ENCODE assay signal across 8 mouse cellular contexts in the genomic region with DNA sequence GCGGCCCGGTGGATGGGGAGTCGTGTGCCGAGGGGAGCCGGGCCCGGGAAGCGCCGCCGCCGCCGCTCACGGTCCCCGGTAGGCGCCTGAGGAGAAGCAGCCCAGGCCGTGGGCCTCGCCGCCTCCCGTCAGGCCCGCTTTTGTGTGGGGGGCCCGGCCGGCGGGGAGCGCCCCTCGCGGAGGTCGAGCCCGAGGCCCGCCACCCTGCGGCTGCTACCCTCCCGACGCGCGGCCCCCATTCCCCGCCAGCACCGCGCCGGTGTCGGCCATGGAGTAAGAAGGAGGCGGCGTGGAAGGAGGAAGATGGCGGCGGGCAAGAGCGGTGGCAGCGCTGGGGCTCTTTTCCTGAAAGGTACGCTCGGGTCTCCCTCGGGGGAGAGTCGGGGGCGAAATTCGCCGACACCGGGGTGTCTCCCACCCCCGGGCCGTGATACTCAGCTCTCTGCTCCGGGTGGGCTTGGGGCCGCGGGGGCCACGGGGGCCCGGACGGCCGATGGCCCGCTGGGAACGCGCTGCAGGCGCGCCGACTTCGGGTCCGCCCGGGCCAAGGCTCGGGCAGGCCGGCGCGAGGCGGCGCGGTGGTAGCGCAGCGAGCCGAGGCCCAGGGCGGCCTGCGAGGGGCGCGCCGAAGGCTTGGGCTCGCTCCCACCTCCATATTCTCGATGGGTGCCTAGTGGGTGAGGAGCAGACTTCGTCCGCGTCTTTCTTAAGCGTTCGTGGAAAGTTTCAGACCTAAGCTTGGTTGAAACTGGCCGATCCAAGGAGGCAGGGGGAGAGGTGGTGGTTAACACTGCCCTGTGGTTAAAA. TPM values are rescaled to one million over a fixed set of nuclear protein-coding genes. Genes with fewer than 3 reads are reported as not detected.
DNase-seq lines count a peak whose midpoint lies in the region; ATAC-seq lines count a peak whose summit lies in the region.

No protein-coding gene starts in this region.

- H3K27me3 ChIP-seq in hindbrain, embryonic 12.5 days: no peaks in the 10 kb centered on the region

- H3K36me3 ChIP-seq in hindbrain, embryonic 12.5 days: no peaks in the 10 kb centered on the region

- no peaks in the 10 kb centered on the region for H3K9me3 ChIP-seq in hindbrain, embryonic 12.5 days (replicated peaks)

- H3K9ac ChIP-seq in hindbrain, embryonic 12.5 days: peak overlapping the region; percentile 98

- peaks cover 27% of the 10 kb centered on the region for H3K4me1 ChIP-seq in hindbrain, embryonic 12.5 days

- peak overlapping the region; percentile 100 for H3K27ac ChIP-seq in hindbrain, embryonic 12.5 days

- H3K4me3 ChIP-seq in hindbrain, embryonic 12.5 days: peak overlapping the region; percentile 94

- ATAC-seq in hindbrain, embryonic 12.5 days (ENCODE audit: low FRiP score): peak; percentile 90

- peak overlapping the region; percentile 57 for H3K4me2 ChIP-seq in hindbrain, embryonic 12.5 days (replicated peaks)

- peak; percentile 76 for DNase-seq in Muller cell, postnatal 12 days (ENCODE audit: inconsistent ontology term)
- DNase-seq in cerebellum, postnatal 10 days: peak; percentile 79 to 83
- peak; percentile 48 to 66 for DNase-seq in frontal cortex, postnatal 14 days (ENCODE audit: low spot score in 2 of 2)
- DNase-seq in layer of hippocampus, postnatal 14 days (ENCODE audit: low spot score in 2 of 2): peak; percentile 55 to 78
- peak; percentile 66 for DNase-seq in lung, postnatal 14 days
- peak; percentile 55 for DNase-seq in ovary, postnatal 14 days (ENCODE audit: low spot score)
- peak; percentile 74 for DNase-seq in thymus, postnatal 0 days (ENCODE audit: low spot score)

- whole genome bisulfite sequencing in hindbrain, embryonic 12.5 days: 1% methylated on average over 86 of the region's 93 CpGs

RNA-seq across cellular contexts. Expression of a gene that starts 0.7 kb away (rescaled TPM):
- 83.4 and 89.3 TPM in 2 replicates for polyA plus RNA-seq in hindbrain, embryonic 12.5 days (2016; fragmentation: Nextera tagmentation; extraction: Ambion mirVana)
- 100 to 1,000 TPM in 1 of 2 experiments, 10 to 100 TPM in 1; 97.9 to 109 TPM for total RNA-seq in layer of hippocampus, postnatal 14 days (2021)
- polyA plus RNA-seq in thymus, postnatal 0 days (2015; fragmentation: Nextera tagmentation; extraction: Ambion mirVana): 49.9 and 61.3 TPM in 2 replicates

RNA-seq across cellular contexts. Expression of a gene that starts 54.8 kb away (rescaled TPM):
- 3.8 and 4.2 TPM in 2 replicates for polyA plus RNA-seq in hindbrain, embryonic 12.5 days (2016; fragmentation: Nextera tagmentation; extraction: Ambion mirVana)
- 10 to 100 TPM; 13.6 to 15.5 TPM for total RNA-seq in layer of hippocampus, postnatal 14 days (2021)
- 1.1 and 1.6 TPM in 2 replicates for polyA plus RNA-seq in thymus, postnatal 0 days (2015; fragmentation: Nextera tagmentation; extraction: Ambion mirVana)

Comparison
In these comparisons a context has a peak if more than half of its experiments do, and no peak if none do; other contexts are left out.
1. Peak in every context shown above with its lines: DNase-seq, ATAC-seq, H3K4me3 ChIP-seq and H3K27ac ChIP-seq.